Comparison of ENCODE assay signal across 8 mouse cellular contexts in the genomic region with DNA sequence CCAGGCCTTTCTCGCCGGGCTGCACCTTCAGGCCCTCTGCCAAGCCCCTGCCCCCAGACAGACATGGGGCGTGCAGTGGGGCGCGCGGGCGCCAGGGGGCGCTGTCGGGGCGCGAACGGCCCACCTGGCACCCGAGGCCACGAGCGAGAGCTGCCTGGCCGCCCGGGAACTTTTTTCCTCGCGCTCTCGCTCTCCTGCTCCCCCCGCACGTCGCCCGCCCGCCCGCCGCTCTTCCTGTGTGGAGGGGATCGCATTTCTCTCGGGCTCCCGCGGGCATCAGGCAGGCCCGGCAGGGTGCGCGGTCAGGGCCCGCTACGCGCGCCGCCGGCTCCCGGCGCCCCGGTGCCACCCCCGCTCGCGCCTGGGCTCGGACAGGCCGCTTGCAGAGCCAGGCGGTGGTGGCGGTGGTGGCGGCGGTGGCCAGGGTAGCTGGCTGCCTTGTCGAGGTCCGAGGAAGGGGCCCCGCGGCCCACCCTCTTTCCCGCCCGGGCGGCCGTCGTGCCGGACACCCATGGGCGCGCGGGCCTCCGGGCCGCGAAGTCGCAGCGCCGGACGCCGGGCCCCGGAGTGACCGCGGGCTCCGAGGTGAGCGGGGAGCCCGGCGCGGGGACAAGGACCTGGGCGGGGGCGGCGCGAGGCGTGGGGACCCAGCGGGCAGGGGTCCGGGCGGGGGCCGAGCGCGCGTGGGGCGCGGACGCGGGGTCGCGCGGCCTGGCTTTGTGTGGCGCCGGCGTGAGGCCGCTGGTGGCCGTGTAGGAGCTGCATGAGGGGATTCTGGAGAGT. TPM values are rescaled to one million over a fixed set of nuclear protein-coding genes. Genes with fewer than 3 reads are reported as not detected.
DNase-seq lines count a peak whose midpoint lies in the region; ATAC-seq lines count a peak whose summit lies in the region.

A gene (plus strand): TSS at position 204 of the 783 bp plus-strand sequence.

- H3K4me2 ChIP-seq in forebrain, embryonic 12.5 days, result peak within 1 kb of the TSS; percentile 90
- H3K4me2 ChIP-seq in heart, embryonic 16.5 days (ENCODE audit: low read depth, low read length), result peak within 1 kb of the TSS; percentile 78
- peak within 1 kb of the TSS; percentile 100 for H3K4me2 ChIP-seq in liver, embryonic 15.5 days
- peak within 1 kb of the TSS; percentile 60 for H3K4me2 ChIP-seq in neural tube, embryonic 11.5 days (ENCODE audit: low read depth)
- H3K4me2 ChIP-seq in stomach, embryonic 16.5 days (ENCODE audit: low read depth, low read length), result peak within 1 kb of the TSS; percentile 89

- H3K9ac ChIP-seq in forebrain, embryonic 12.5 days, result peak within 1 kb of the TSS; percentile 100
- H3K9ac ChIP-seq in heart, embryonic 16.5 days (ENCODE audit: low read length), result peak within 1 kb of the TSS; percentile 100
- peak within 1 kb of the TSS; percentile 90 for H3K9ac ChIP-seq in liver, embryonic 15.5 days
- peak within 1 kb of the TSS; percentile 99 for H3K9ac ChIP-seq in neural tube, embryonic 11.5 days (ENCODE audit: low read length)
- H3K9ac ChIP-seq in stomach, embryonic 16.5 days (ENCODE audit: low read length), result peak within 1 kb of the TSS; percentile 100

- peak; percentile 90 for DNase-seq in CD4-positive helper T cell, adult 2 months (ENCODE audit: low read depth, low spot score)
- DNase-seq in kidney, postnatal 36 days, result peak; percentile 92 to 96
- DNase-seq in neural tube, embryonic 11.5 days (ENCODE audit: low spot score), result peak; percentile 94

- ATAC-seq in forebrain, embryonic 12.5 days (ENCODE audit: low FRiP score), result peak; percentile 86
- peak; percentile 65 for ATAC-seq in heart, embryonic 16.5 days (replicated peaks; ENCODE audit: extremely low read depth, insufficient read depth, low FRiP score)
- peak; percentile 69 for ATAC-seq in liver, embryonic 15.5 days (ENCODE audit: insufficient read depth)
- ATAC-seq in neural tube, embryonic 11.5 days (ENCODE audit: insufficient read depth, low FRiP score, low TSS enrichment), result peak; percentile 77
- ATAC-seq in stomach, embryonic 16.5 days (ENCODE audit: insufficient read depth, low FRiP score), result peak; percentile 56

- no peaks in the 10 kb centered on the region for H3K27me3 ChIP-seq in forebrain, embryonic 12.5 days
- no peaks in the 10 kb centered on the region for H3K27me3 ChIP-seq in heart, embryonic 16.5 days (ENCODE audit: control insufficient read depth, insufficient read depth, low read length)
- no peaks in the 10 kb centered on the region for H3K27me3 ChIP-seq in liver, embryonic 15.5 days
- no peaks in the 10 kb centered on the region for H3K27me3 ChIP-seq in neural tube, embryonic 11.5 days (ENCODE audit: control insufficient read depth, insufficient read depth, low read length)
- H3K27me3 ChIP-seq in stomach, embryonic 16.5 days (ENCODE audit: control insufficient read depth, insufficient read depth, low read length), result no peaks in the 10 kb centered on the region

- peak within 1 kb of the TSS; percentile 93 for H3K27ac ChIP-seq in brown adipose tissue, adult 24 weeks (replicated peaks; ENCODE audit: low read depth, low read length)
- H3K27ac ChIP-seq in forebrain, embryonic 12.5 days, result peak within 1 kb of the TSS; percentile 97
- peak within 1 kb of the TSS; percentile 98 for H3K27ac ChIP-seq in heart, embryonic 16.5 days (ENCODE audit: low read length)
- H3K27ac ChIP-seq in liver, embryonic 15.5 days (replicated peaks), result peak within 1 kb of the TSS; percentile 89
- peak within 1 kb of the TSS; percentile 95 for H3K27ac ChIP-seq in neural tube, embryonic 11.5 days (ENCODE audit: low read depth, low read length)
- H3K27ac ChIP-seq in stomach, embryonic 16.5 days (ENCODE audit: low read length), result peak within 1 kb of the TSS; percentile 98

- H3K9me3 ChIP-seq in forebrain, embryonic 12.5 days, result no peaks in the 10 kb centered on the region
- no peaks in the 10 kb centered on the region for H3K9me3 ChIP-seq in heart, embryonic 16.5 days (replicated peaks; ENCODE audit: control insufficient read depth, low read length)
- H3K9me3 ChIP-seq in liver, embryonic 15.5 days (replicated peaks), result no peaks in the 10 kb centered on the region
- H3K9me3 ChIP-seq in neural tube, embryonic 11.5 days (ENCODE audit: control insufficient read depth, low read length), result no peaks in the 10 kb centered on the region
- no peaks in the 10 kb centered on the region for H3K9me3 ChIP-seq in stomach, embryonic 16.5 days (replicated peaks; ENCODE audit: control insufficient read depth, low read length)

- no peaks in the 10 kb centered on the region for H3K36me3 ChIP-seq in forebrain, embryonic 12.5 days (replicated peaks)
- no peaks in the 10 kb centered on the region for H3K36me3 ChIP-seq in heart, embryonic 16.5 days (ENCODE audit: control insufficient read depth, insufficient read depth)
- no peaks in the 10 kb centered on the region for H3K36me3 ChIP-seq in liver, embryonic 15.5 days (replicated peaks)
- no peaks in the 10 kb centered on the region for H3K36me3 ChIP-seq in neural tube, embryonic 11.5 days (ENCODE audit: control insufficient read depth, insufficient read depth, low read length)
- H3K36me3 ChIP-seq in stomach, embryonic 16.5 days (ENCODE audit: control insufficient read depth, insufficient read depth, low read length), result no peaks in the 10 kb centered on the region

- peak within 1 kb of the TSS; percentile 97 for H3K4me3 ChIP-seq in brown adipose tissue, adult 24 weeks (ENCODE audit: insufficient read depth, low read depth, low read length)
- H3K4me3 ChIP-seq in forebrain, embryonic 12.5 days (replicated peaks), result peak within 1 kb of the TSS; percentile 99
- peak within 1 kb of the TSS; percentile 95 for H3K4me3 ChIP-seq in heart, embryonic 16.5 days (ENCODE audit: low read length)
- peak within 1 kb of the TSS; percentile 88 for H3K4me3 ChIP-seq in liver, embryonic 15.5 days (replicated peaks)
- H3K4me3 ChIP-seq in neural tube, embryonic 11.5 days (ENCODE audit: low read depth, low read length), result peak within 1 kb of the TSS; percentile 99
- H3K4me3 ChIP-seq in stomach, embryonic 16.5 days (replicated peaks; ENCODE audit: low read length), result peak within 1 kb of the TSS; percentile 71

- WGBS in forebrain, embryonic 12.5 days, result under 1% methylated on average over 82 of the region's 105 CpGs
- WGBS in heart, embryonic 16.5 days, result under 1% methylated on average over 79 of the region's 105 CpGs
- under 1% methylated on average over 104 of the region's 105 CpGs for WGBS in liver, embryonic 15.5 days (ENCODE audit: insufficient replicate concordance)
- under 1% methylated on average over 91 of the region's 105 CpGs for WGBS in neural tube, embryonic 11.5 days
- WGBS in stomach, embryonic 16.5 days, result 0% methylated on average over 100 of the region's 105 CpGs

- peaks cover 29% of the 10 kb centered on the region for H3K4me1 ChIP-seq in brown adipose tissue, adult 24 weeks (ENCODE audit: control insufficient read depth, insufficient read depth, insufficient read length, low read length)
- peaks cover 38% of the 10 kb centered on the region for H3K4me1 ChIP-seq in forebrain, embryonic 12.5 days
- H3K4me1 ChIP-seq in heart, embryonic 16.5 days (ENCODE audit: control insufficient read depth, insufficient read depth, low read length), result peaks cover 56% of the 10 kb centered on the region
- H3K4me1 ChIP-seq in liver, embryonic 15.5 days (replicated peaks), result peaks cover 78% of the 10 kb centered on the region
- H3K4me1 ChIP-seq in neural tube, embryonic 11.5 days (ENCODE audit: control insufficient read depth, insufficient read depth, low read length), result peaks cover 29% of the 10 kb centered on the region
- peaks cover 42% of the 10 kb centered on the region for H3K4me1 ChIP-seq in stomach, embryonic 16.5 days (ENCODE audit: control insufficient read depth, insufficient read depth, low read length)

RNA-seq across cellular contexts. Expression of the gene that starts here (rescaled TPM):
- 11.7 and 13.7 TPM in 2 replicates for polyA plus RNA-seq in brown adipose tissue, adult 24 weeks (2012; ENCODE audit: insufficient read depth, insufficient read length, missing spikeins)
- polyA plus RNA-seq in forebrain, embryonic 12.5 days (2016; fragmentation: Nextera tagmentation; extraction: Ambion mirVana), result 34.2 and 35.1 TPM in 2 replicates
- 15.7 TPM in 2 replicates for polyA plus RNA-seq in heart, embryonic 16.5 days (2015; fragmentation: Nextera tagmentation; extraction: Ambion mirVana)
- polyA plus RNA-seq in liver, embryonic 15.5 days (2015; fragmentation: Nextera tagmentation; extraction: Ambion mirVana), result 3.8 and 4.6 TPM in 2 replicates
- polyA plus RNA-seq in neural tube, embryonic 11.5 days (2014; fragmentation: Nextera tagmentation; extraction: Ambion mirVana), result 28.5 and 31.4 TPM in 2 replicates
- polyA plus RNA-seq in stomach, embryonic 16.5 days (2015; fragmentation: Nextera tagmentation; extraction: Ambion mirVana), result 13.9 and 16.1 TPM in 2 replicates

Comparison
In these comparisons a context has a peak if more than half of its experiments do, and no peak if none do; other contexts are left out.
1. Peak in every context shown above with its lines: DNase-seq, ATAC-seq, H3K4me3 ChIP-seq and H3K27ac ChIP-seq.